Mouse (Mus musculus): ENCODE results near the gene Taar5. TPM values are rescaled to one million over a fixed set of nuclear protein-coding genes. Genes with fewer than 3 reads are reported as not detected.

Taar5 gene
- total and polyA plus RNA-seq, 3 experiments, result not detected

- Histone ChIP-seq H3K27me3 (ENCODE audit: control insufficient read depth, insufficient read depth, low read length) (no peaks in the 10 kb centered on the region), H3K36me3 (ENCODE audit: control insufficient read depth, insufficient read depth, low read length) (no peaks in the 10 kb centered on the region), H3K27ac (no peak overlapping the region), H3K79me2 (replicated peaks; ENCODE audit: control insufficient read depth, insufficient read depth, low read length) (no peaks in the 10 kb centered on the region), H3K4me3 (no peak overlapping the region), H3K9ac (ENCODE audit: low read depth, low read length) (no peak overlapping the region), H3K4me1 (ENCODE audit: control insufficient read depth, insufficient read depth, low read length) (no peaks in the 10 kb centered on the region)
- intact Hi-C loops (cut with DNase I), result no loop called here
- TF ChIP-seq POLR2A (IDR thresholded peaks at IDR 0.05; ENCODE audit: insufficient read depth, low read depth, low read length) (no peak), EP300 (IDR thresholded peaks at IDR 0.05; ENCODE audit: insufficient read depth, low read depth, low read length) (no peak), CTCF (IDR thresholded peaks at IDR 0.05) (no peak)
- WGBS, result 73% methylated on average over 6 of the region's 6 CpGs
- DNase-seq, result no peak
These were observed 5.4 kb upstream of the Taar5 start for GRCm38 (mm10) chr10:23964921-23965610.

- H3K4me3 ChIP-seq, result no peak overlapping the region
- intact Hi-C loops (cut with DNase I), result loop anchor here (10.0 kb wide), 1 partner anchor 144 kb away; no protein-coding TSS in a partner anchor
- no peaks in the 10 kb centered on the region for H3K27me3 ChIP-seq (ENCODE audit: control insufficient read depth, insufficient read depth, low read length)
- 80% methylated on average over 5 of the region's 5 CpGs for WGBS
- no peaks in the 10 kb centered on the region for H3K4me1 ChIP-seq (ENCODE audit: control insufficient read depth, insufficient read depth, low read length)
- no peaks in the 10 kb centered on the region for H3K79me2 ChIP-seq (replicated peaks; ENCODE audit: control insufficient read depth, insufficient read depth, low read length)
- H3K9ac ChIP-seq (ENCODE audit: low read depth, low read length), result no peak overlapping the region
- TF ChIP-seq CTCF (IDR thresholded peaks at IDR 0.05) (no peak), EP300 (IDR thresholded peaks at IDR 0.05; ENCODE audit: insufficient read depth, low read depth, low read length) (no peak), POLR2A (IDR thresholded peaks at IDR 0.05; ENCODE audit: insufficient read depth, low read depth, low read length) (no peak)
- no peak for DNase-seq
- no peak overlapping the region for H3K27ac ChIP-seq
- H3K36me3 ChIP-seq (ENCODE audit: control insufficient read depth, insufficient read depth, low read length), result no peaks in the 10 kb centered on the region
These were observed 750 bp downstream of the Taar5 start for GRCm38 (mm10) chr10:23971256-23971655.

GRCm38 (mm10) chr10:23977958-23978357 is 7.5 kb downstream of the Taar5 start:
- H3K36me3 ChIP-seq (ENCODE audit: control insufficient read depth, insufficient read depth, low read length), result no peaks in the 10 kb centered on the region
- no peaks in the 10 kb centered on the region for H3K79me2 ChIP-seq (replicated peaks; ENCODE audit: control insufficient read depth, insufficient read depth, low read length)
- 69% methylated on average over 4 of the region's 4 CpGs for WGBS
- H3K9ac ChIP-seq (ENCODE audit: low read depth, low read length), result no peak overlapping the region
- no peak for DNase-seq
- no peaks in the 10 kb centered on the region for H3K4me1 ChIP-seq (ENCODE audit: control insufficient read depth, insufficient read depth, low read length)
- H3K27me3 ChIP-seq (ENCODE audit: control insufficient read depth, insufficient read depth, low read length), result no peaks in the 10 kb centered on the region
- intact Hi-C loops (cut with DNase I), result loop anchor here (2.0 to 10.0 kb wide), 3 partner anchors 103 to 154 kb away; no protein-coding TSS in a partner anchor
- no peak overlapping the region for H3K4me3 ChIP-seq
- no peak for TF ChIP-seq EP300 (IDR thresholded peaks at IDR 0.05; ENCODE audit: insufficient read depth, low read depth, low read length)
- no peak for TF ChIP-seq POLR2A (IDR thresholded peaks at IDR 0.05; ENCODE audit: insufficient read depth, low read depth, low read length)
- no peak for TF ChIP-seq CTCF (IDR thresholded peaks at IDR 0.05)
- H3K27ac ChIP-seq, result no peak overlapping the region

GRCm38 (mm10) chr10:23978901-23979705 is 8.6 kb downstream of the Taar5 start:
- TF ChIP-seq CTCF (IDR thresholded peaks at IDR 0.05) (peak; percentile 58), POLR2A (IDR thresholded peaks at IDR 0.05; ENCODE audit: insufficient read depth, low read depth, low read length) (no peak)
- no peaks in the 10 kb centered on the region for H3K36me3 ChIP-seq (ENCODE audit: control insufficient read depth, insufficient read depth, low read length)
- H3K9ac ChIP-seq (ENCODE audit: low read depth, low read length), result no peak overlapping the region
- no peaks in the 10 kb centered on the region for H3K79me2 ChIP-seq (replicated peaks; ENCODE audit: control insufficient read depth, insufficient read depth, low read length)
- intact Hi-C loops (cut with DNase I), result loop anchor here (2.0 to 10.0 kb wide), 3 partner anchors 102 to 153 kb away; no protein-coding TSS in a partner anchor
- peak; percentile 59 to 62 for DNase-seq
- WGBS, result 41% methylated on average over 16 of the region's 16 CpGs
- H3K27me3 ChIP-seq (ENCODE audit: control insufficient read depth, insufficient read depth, low read length), result no peaks in the 10 kb centered on the region
- no peaks in the 10 kb centered on the region for H3K4me1 ChIP-seq (ENCODE audit: control insufficient read depth, insufficient read depth, low read length)
- no peak overlapping the region for H3K4me3 ChIP-seq
- H3K27ac ChIP-seq, result no peak overlapping the region

GRCm38 (mm10) chr10:23985546-23985945 is 15.0 kb downstream of the Taar5 start, which contains the start of gene Taar6:
Taar6 (minus strand) TSS chr10:23985646.
- TF ChIP-seq POLR2A (IDR thresholded peaks at IDR 0.05; ENCODE audit: insufficient read depth, low read depth, low read length), result no peak
- TF ChIP-seq CTCF (IDR thresholded peaks at IDR 0.05), result no peak
- TF ChIP-seq EP300 (IDR thresholded peaks at IDR 0.05; ENCODE audit: insufficient read depth, low read depth, low read length), result no peak
- no peak for DNase-seq
- no peaks in the 10 kb centered on the region for H3K79me2 ChIP-seq (replicated peaks; ENCODE audit: control insufficient read depth, insufficient read depth, low read length)
- WGBS, result 65% methylated on average over 8 of the region's 8 CpGs
- no peak within 1 kb of the TSS for H3K9ac ChIP-seq (ENCODE audit: low read depth, low read length)
- no peaks in the 10 kb centered on the region for H3K4me1 ChIP-seq (ENCODE audit: control insufficient read depth, insufficient read depth, low read length)
- H3K36me3 ChIP-seq (ENCODE audit: control insufficient read depth, insufficient read depth, low read length), result no peaks in the 10 kb centered on the region
- H3K27ac ChIP-seq, result no peak within 1 kb of the TSS
- no peak within 1 kb of the TSS for H3K4me3 ChIP-seq
- intact Hi-C loops (cut with DNase I), result no loop called here
- no peaks in the 10 kb centered on the region for H3K27me3 ChIP-seq (ENCODE audit: control insufficient read depth, insufficient read depth, low read length)

- no peak for DNase-seq
- Histone ChIP-seq H3K4me1 (ENCODE audit: control insufficient read depth, insufficient read depth, low read length) (no peaks in the 10 kb centered on the region), H3K27me3 (ENCODE audit: control insufficient read depth, insufficient read depth, low read length) (no peaks in the 10 kb centered on the region), H3K36me3 (ENCODE audit: control insufficient read depth, insufficient read depth, low read length) (no peaks in the 10 kb centered on the region), H3K9ac (ENCODE audit: low read depth, low read length) (no peak overlapping the region), H3K4me3 (no peak overlapping the region), H3K79me2 (replicated peaks; ENCODE audit: control insufficient read depth, insufficient read depth, low read length) (no peaks in the 10 kb centered on the region), H3K27ac (no peak overlapping the region)
- no peak for TF ChIP-seq EP300 (IDR thresholded peaks at IDR 0.05; ENCODE audit: insufficient read depth, low read depth, low read length)
- no peak for TF ChIP-seq CTCF (IDR thresholded peaks at IDR 0.05)
- no peak for TF ChIP-seq POLR2A (IDR thresholded peaks at IDR 0.05; ENCODE audit: insufficient read depth, low read depth, low read length)
- intact Hi-C loops (cut with DNase I), result no loop called here
- WGBS, result 73% methylated on average over 5 of the region's 5 CpGs
These were observed 15.9 kb downstream of the Taar5 start for GRCm38 (mm10) chr10:23986419-23986818.
